Mouse (Mus musculus) G1E (cell line): ENCODE measurements at regions not wholly inside any gene's neighbourhood (a gene's known extent, or its start where the extent isn't known, plus 50 kb on each side); places are given as distances from the start of the nearest gene placed in this dataset.

Source experiments
- ATAC-seq: 2 replicates; pipeline ENCODE4 v1.8.0; 2016; ENCODE audit warnings: mild to moderate bottlenecking; ENCODE audit not compliant: insufficient number of reproducible peaks, poor library complexity, low FRiP score, severe bottlenecking; ENCODE audit errors: extremely low read depth
- DNase-seq: peaks from one replicate; pipeline ENCODE4 v3.0.0; 2012; ENCODE audit warnings: low spot score
- H3K27me3 ChIP-seq: 2 replicates; pipeline ENCODE4 v1.6.1; 2012; ENCODE audit warnings: mild to moderate bottlenecking, low read length, inconsistent platforms; ENCODE audit not compliant: insufficient read depth
- H3K36me3 ChIP-seq: replicated peaks from 2 replicates; pipeline ENCODE3; 2012; ENCODE audit warnings: mild to moderate bottlenecking, inconsistent platforms
- H3K4me1 ChIP-seq: 2 replicates; pipeline ENCODE4 v1.6.1; 2012; ENCODE audit warnings: low read depth, low read length, inconsistent platforms, mixed read lengths; ENCODE audit not compliant: insufficient read depth
- H3K4me3 ChIP-seq: 2 replicates; pipeline ENCODE4 v1.5.1; 2012; ENCODE audit warnings: low read depth, mild to moderate bottlenecking, inconsistent platforms, low read length, moderate library complexity, mixed read lengths
- H3K9me3 ChIP-seq: replicated peaks from 2 replicates; pipeline ENCODE4 v1.6.1; 2012; ENCODE audit warnings: inconsistent platforms
- CTCF ChIP-seq: IDR thresholded peaks from 2 replicates; pipeline ENCODE4 v1.5.1; 2012; ENCODE audit warnings: low read depth, low read length, inconsistent platforms, mixed read lengths
- GATA1 ChIP-seq: IDR thresholded peaks from 2 replicates; pipeline ENCODE4 v1.6.1; 2012; ENCODE audit warnings: borderline replicate concordance, low read length, inconsistent platforms, mixed read lengths
- GATA2 ChIP-seq: IDR thresholded peaks from 2 replicates; pipeline ENCODE4 v1.6.1; 2012; ENCODE audit warnings: low read depth, low read length, inconsistent platforms, borderline replicate concordance
- POLR2AphosphoS5 ChIP-seq: IDR thresholded peaks from 2 replicates; pipeline ENCODE4 v1.6.1; 2012; ENCODE audit warnings: low read depth, low read length, inconsistent platforms; ENCODE audit not compliant: insufficient replicate concordance
- TAL1 ChIP-seq: conservative IDR thresholded peaks from 2 replicates; pipeline ENCODE4 v1.6.1; 2012; ENCODE audit warnings: low read depth, low read length, inconsistent platforms, mixed read lengths

GRCm38 (mm10) chr16:76803725-76804124 lies 209.8 kb upstream of the Usp25 start:
- DNase-seq = no peak
- Histone ChIP-seq H3K9me3 (no peaks in the 10 kb centered on the region), H3K4me3 (no peak overlapping the region), H3K27me3 (no peaks in the 10 kb centered on the region), H3K36me3 (no peaks in the 10 kb centered on the region), H3K4me1 (no peaks in the 10 kb centered on the region)
- ATAC-seq = peak; percentile 15; the same call in 1 of the 2 replicates
- TF ChIP-seq GATA1 (no peak), CTCF (no peak), GATA2 (no peak), TAL1 (no peak), POLR2AphosphoS5 (no peak)

GRCm38 (mm10) chr16:76786405-76787155 lies 226.9 kb upstream of the Usp25 start:
- Histone ChIP-seq H3K4me1 (no peaks in the 10 kb centered on the region), H3K4me3 (no peak overlapping the region), H3K36me3 (no peaks in the 10 kb centered on the region), H3K27me3 (no peaks in the 10 kb centered on the region), H3K9me3 (no peaks in the 10 kb centered on the region)
- DNase-seq (peak; percentile 4), ATAC-seq (peak; percentile 34; the same call in 1 of the 2 replicates)
- no peak for TF ChIP-seq GATA1
- TF ChIP-seq CTCF = no peak
- TF ChIP-seq POLR2AphosphoS5 = no peak
- no peak for TF ChIP-seq TAL1
- TF ChIP-seq GATA2 = no peak

GRCm38 (mm10) chr16:76782656-76783055 lies 230.8 kb upstream of the Usp25 start:
- no peak for TF ChIP-seq POLR2AphosphoS5
- no peak for TF ChIP-seq CTCF
- no peak for TF ChIP-seq GATA2
- no peak for TF ChIP-seq GATA1
- no peak for TF ChIP-seq TAL1
- H3K27me3 ChIP-seq = no peaks in the 10 kb centered on the region
- no peaks in the 10 kb centered on the region for H3K4me1 ChIP-seq
- H3K9me3 ChIP-seq = no peaks in the 10 kb centered on the region
- no peak overlapping the region for H3K4me3 ChIP-seq
- DNase-seq (no peak), ATAC-seq (no peak)
- H3K36me3 ChIP-seq = no peaks in the 10 kb centered on the region

- Histone ChIP-seq H3K27me3 (no peaks in the 10 kb centered on the region), H3K9me3 (no peaks in the 10 kb centered on the region), H3K4me3 (no peak overlapping the region), H3K4me1 (no peaks in the 10 kb centered on the region), H3K36me3 (no peaks in the 10 kb centered on the region)
- ATAC-seq (no peak), DNase-seq (no peak)
- no peak for TF ChIP-seq TAL1
- no peak for TF ChIP-seq GATA2
- no peak for TF ChIP-seq POLR2AphosphoS5
- TF ChIP-seq GATA1 = no peak
- no peak for TF ChIP-seq CTCF
Observed at GRCm38 (mm10) chr16:76775790-76776189, 237.7 kb upstream of the Usp25 start.

- no peaks in the 10 kb centered on the region for H3K9me3 ChIP-seq
- no peaks in the 10 kb centered on the region for H3K27me3 ChIP-seq
- DNase-seq = no peak
- H3K4me3 ChIP-seq = no peak overlapping the region
- TF ChIP-seq POLR2AphosphoS5 (no peak), CTCF (no peak), GATA1 (no peak), TAL1 (no peak), GATA2 (no peak)
- no peaks in the 10 kb centered on the region for H3K36me3 ChIP-seq
- ATAC-seq = no peak
- H3K4me1 ChIP-seq = no peaks in the 10 kb centered on the region
Observed at GRCm38 (mm10) chr16:76774032-76774431, 239.5 kb upstream of the Usp25 start.

GRCm38 (mm10) chr16:76773466-76773865 lies 240.0 kb upstream of the Usp25 start:
- no peak for ATAC-seq
- TF ChIP-seq POLR2AphosphoS5 (no peak), CTCF (no peak), TAL1 (no peak), GATA1 (no peak), GATA2 (no peak)
- Histone ChIP-seq H3K27me3 (no peaks in the 10 kb centered on the region), H3K36me3 (no peaks in the 10 kb centered on the region), H3K4me1 (no peaks in the 10 kb centered on the region), H3K4me3 (no peak overlapping the region), H3K9me3 (no peaks in the 10 kb centered on the region)
- DNase-seq = no peak
